Mouse (Mus musculus) ES-Bruce4 (cell line): ENCODE data around the gene Mgat1.

ENCODE experiments used
- CTCF ChIP-seq: IDR thresholded peaks from one replicate; pipeline ENCODE4 v1.8.1; 2011; ENCODE audit warnings: low read depth, low read length
- EP300 ChIP-seq: IDR thresholded peaks from 2 replicates; pipeline ENCODE4 v1.6.1; 2011; ENCODE audit warnings: low read depth, low read length; ENCODE audit not compliant: insufficient read depth
- POLR2A ChIP-seq: IDR thresholded peaks from one replicate; pipeline ENCODE4 v1.8.1; 2011; ENCODE audit warnings: low read length; ENCODE audit not compliant: insufficient read depth

- TF ChIP-seq CTCF (no peak), EP300 (no peak), POLR2A (no peak)
Measured at GRCm38 (mm10) chr11:49267316-49267715, 23.3 kb downstream of the Mgat1 start.
